Mouse (Mus musculus) adipocyte (in vitro differentiated cells): Measurements from ENCODE around the gene Nme7.
A peak's percentile ranks its signal among the peaks of the same experiment; 100 is the strongest.

Experiments
- DNase-seq: peaks from one replicate; pipeline ENCODE4 v3.0.0-alpha.2; 2016; ENCODE audit warnings: low spot score

The Nme7 gene

DNA sequence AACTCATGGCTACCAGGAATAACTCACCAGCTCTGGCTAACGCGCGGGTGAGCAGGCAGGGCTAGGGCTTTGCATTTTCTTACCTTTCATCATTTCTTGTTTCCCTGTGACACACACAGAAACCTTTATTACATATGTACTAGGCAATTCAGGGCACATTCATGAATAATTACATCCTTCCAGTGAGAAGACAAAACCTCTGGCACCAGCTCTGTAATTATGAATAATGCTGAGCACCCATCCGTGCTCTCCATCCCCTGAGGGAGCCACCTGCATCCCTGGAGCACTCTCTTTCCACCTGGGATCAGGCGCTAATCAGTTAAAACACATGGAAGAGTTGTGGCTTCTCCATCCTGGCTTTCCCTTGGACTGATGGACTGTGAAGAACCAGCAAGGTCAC is at the start of gene Nme7:
TSS of gene Nme7 (plus strand) at position 301 of the 400 bp plus-strand sequence.
- DNase-seq, result no peak

DNA sequence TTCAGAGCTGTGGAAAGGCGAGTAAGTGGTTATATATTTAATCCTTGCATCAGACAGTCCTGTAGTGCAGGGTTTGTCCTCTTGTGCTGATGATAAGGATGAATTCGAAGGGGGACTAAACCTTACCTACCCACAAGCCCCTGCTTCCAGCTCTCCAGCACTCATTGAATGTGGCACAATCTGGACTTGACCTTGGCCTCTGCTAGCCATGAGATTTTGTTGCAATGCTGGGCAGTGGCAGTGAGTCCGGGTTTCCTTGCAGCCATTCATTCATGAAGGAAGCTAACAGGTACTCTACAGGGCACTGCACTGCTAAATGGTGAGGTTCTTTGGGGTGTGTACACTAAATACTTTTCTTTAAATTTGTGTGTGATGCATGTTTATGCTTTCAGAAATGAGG is 49.1 kb upstream of the Nme7 start:
- no peak for DNase-seq

DNA sequence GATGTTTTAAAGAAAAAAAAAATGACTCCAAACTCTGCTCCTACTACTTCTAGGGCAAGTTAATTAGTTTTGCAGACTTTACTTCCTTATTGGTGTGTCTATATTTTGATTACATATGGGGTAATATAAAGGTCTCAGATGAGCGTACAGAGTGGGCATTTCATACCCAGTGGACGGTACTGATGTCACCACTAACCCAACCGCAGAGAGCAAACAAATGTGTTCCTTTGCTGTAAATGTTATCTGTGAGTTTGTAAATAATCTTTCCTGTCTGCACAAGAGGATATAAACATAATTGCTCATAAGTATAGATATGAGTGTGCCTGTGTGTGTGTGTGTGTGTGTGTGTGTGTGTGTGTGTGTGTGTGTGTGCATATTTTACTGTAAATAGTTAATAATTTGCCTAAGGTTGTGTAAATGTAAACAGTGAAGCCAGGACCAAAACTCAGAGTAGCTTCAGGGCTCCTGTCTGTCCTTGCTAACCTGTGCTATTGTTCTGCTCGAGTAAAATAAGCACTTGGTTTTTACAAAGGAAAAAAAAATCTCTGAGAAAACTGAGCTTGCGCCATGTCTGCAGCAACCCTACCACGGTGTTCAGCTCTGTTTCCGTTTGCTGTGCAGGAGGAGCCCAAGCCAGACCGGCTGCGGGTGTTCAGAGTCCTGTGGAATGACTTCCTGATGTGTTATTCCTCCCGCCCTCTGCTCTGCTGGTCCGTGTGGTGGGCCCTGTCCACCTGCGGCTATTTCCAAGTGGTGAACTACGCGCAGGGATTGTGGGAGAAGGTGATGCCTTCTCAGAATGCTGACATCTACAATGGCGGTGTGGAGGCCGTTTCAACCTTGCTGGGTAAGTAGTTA is 43.5 kb upstream of the Nme7 start:
- no peak for DNase-seq

DNA sequence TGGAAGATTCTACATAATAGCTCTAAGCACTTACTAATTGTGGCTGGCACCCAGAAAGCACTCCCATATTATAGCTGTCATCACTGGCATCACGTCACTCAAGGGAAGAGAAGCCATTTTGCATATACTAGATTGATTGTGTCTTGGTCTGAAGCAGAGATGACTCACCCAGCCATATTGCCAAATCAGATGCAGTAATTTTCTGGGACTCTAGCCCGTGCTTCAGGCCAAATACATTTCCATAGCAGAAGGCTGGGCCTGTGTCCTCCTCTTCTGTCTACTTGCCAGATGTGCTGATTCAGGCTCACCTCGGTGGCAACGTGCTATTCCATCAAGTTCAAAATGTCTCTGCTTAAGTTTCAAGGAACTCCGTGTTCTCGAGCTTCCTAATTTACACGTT is 42.4 kb upstream of the Nme7 start:
- peak; percentile 96 for DNase-seq

DNA sequence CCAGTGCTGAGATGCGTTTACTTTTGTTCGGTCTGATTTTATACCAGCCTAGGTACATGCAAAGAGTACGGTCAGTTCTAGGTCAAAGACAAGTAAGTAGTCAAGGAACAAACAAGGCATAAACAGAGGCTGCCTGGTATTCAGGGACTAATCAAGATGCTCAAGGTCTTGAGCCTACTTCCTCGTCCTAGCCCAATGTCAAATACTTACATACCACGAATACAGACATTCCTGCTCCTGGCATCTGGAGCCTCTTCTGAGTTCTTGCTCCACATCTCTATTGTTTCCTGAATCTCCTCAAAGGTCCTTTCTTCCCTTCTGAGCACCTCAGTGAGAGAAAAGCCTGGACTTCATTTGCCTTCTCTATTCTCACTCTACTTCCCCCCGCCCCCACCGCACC is 33.0 kb upstream of the Nme7 start:
- no peak for DNase-seq

DNA sequence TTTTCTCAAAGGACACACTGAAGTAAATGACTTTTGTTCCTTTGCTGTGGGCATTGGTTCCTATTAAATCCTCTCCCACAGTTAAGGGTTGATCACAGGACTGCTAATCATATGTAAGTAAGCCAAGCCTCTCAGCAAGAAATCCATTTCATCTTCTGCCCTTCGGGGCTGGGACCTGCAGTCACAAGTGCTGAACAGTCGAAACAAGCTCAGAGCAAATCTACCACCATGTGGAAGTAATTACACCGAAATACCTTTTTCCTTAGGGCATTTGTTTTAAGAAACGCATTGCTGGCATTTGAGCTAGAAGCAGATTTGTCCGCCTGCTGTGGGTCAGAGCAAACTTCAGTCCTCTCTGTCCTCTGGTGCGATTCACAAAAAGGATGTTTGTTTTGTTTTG is 30.3 kb upstream of the Nme7 start:
- no peak for DNase-seq

DNA sequence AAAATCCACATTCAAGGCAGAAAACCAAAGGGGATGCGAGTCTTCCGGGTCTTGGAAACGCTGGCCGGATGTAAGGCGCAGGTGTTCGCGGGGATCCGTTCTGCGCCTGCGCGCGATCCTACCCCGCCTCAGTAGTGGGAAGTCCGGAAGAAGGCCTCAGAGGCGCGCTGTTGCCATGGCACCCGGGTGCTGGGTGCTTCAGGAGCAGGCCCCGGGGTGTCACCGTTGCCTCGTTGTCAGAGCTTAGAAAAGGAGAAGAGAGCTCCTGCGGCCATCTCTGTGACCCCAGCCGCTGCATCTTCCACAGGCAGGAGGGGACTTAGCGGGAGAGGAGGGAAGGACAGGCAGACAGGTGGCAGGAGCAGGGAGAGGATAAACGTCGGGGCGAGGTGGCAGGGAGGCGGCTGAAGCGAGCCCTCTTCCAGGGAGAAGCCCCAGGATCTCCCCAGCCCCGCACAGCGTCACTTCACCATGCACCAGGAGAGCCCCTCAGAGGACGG is 28.4 kb upstream of the Nme7 start, which contains the start of gene Ccdc181:
TSS of gene Ccdc181 (plus strand) at position 131 of the 500 bp plus-strand sequence.
- peak; percentile 63 for DNase-seq

DNA sequence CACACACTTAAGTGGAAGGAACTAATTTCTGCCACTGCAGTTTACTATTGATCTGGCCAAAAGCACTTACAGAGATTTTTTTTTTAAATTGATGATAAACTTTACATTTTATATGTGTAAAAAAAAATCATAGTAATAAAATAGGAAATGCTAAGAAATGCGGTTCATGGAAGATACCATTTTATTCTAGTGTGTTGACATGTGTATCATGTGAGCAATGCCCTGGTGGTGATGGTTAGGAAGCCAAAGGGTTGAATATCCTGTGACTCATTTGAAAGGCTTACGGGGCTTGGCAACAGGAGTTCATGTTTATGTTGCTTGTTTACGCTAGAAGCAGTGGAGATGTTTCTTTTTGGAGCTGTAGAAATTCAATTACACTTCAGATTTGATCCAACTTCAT is 27.4 kb upstream of the Nme7 start:
- DNase-seq, result no peak

DNA sequence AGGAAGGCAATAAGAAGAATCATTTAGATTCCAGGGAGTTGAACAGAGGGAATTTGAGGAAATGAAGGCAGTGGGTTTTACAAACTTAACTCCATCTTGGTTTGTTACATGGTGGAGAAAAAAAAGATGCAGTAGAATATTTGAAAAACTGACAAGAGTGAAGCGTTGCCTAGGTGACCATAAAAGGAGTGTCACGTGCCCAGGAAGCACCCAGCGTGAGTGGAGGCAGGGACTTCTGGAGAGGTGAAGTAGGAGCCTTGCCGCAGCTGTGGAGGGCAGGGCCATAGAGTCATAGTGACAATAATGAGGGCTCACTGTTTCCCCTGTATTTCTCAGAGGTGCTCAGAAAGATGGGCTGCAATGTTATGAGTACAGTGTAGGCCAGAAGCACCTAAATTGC is 24.6 kb upstream of the Nme7 start:
- no peak for DNase-seq

DNA sequence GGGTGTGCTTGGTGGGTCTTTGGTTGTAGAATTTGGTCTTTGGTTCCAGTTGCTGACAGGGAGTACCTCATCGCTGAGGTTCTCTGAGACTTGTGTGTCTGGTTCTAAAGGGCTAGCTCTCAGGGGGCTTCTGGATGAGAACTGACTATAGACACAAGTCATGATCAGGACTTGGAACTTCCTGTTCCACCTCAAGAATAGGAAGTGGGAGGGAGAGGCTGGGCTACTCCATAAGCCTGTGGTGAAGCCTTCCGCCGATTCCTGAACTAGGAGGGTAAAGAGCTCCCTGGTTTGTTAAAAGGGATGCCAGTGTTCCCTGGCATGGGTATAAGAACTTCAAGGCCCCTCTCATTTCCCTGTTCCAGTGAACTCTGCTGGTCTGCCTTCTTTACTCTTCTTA is 19.9 kb upstream of the Nme7 start:
- DNase-seq, result no peak

DNA sequence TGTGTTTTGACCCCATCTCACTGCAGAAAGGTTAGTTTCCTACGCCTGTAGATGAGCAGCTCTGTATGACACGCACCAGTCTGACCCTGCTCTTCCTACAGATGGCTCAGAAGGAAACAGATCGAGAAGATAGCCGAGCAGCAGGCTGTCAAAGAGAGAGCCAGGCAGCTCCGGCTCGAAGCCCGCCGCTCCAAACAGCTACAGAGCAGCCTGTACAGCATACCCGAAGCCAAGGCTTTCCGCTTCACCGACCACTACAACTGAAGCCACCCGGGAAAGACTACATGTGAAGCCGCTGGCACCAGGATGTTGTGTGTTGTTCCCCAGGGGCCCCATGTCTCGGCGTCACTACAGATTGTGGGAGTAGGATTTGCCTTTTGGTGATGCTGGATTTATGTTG is 16.5 kb upstream of the Nme7 start:
- DNase-seq, result no peak

DNA sequence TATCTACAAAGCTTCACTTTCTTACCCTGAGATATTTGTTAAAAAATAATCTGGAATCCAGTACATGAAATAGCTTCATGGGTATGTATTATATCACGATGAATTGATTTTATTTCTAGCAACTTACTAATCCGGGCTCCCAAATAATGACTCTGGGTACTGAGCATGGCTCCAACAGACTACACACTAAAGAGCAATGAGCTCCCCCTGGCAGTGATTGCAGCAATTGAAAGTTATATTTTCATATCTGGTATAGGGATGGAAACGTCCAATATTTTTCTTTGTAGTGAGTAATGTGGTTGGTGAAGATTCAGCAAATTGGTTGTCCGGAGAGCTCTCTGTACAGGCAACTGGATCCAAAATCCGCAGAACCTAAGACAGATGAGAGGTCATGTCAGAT is 11.9 kb upstream of the Nme7 start:
- no peak for DNase-seq

DNA sequence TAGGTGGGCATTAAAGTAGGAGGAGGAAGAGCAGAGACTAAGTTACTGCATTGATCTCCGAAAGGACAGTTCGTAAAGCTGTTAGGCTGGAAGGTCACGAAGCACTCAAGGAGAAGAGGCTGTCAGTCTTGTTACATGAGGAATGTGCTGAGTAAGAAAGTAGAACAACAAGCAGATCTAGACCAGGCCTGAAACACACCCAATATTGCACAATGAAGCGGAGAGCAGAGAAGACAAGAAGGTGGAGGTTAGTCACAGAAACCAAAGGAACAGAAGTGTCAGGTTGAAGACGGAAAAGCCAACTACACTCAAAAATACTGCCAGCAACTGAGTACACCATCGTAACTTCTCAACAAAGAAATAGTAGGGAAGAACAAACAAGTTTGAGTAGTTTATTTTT is 9.8 kb upstream of the Nme7 start:
- peak; percentile 9 for DNase-seq

DNA sequence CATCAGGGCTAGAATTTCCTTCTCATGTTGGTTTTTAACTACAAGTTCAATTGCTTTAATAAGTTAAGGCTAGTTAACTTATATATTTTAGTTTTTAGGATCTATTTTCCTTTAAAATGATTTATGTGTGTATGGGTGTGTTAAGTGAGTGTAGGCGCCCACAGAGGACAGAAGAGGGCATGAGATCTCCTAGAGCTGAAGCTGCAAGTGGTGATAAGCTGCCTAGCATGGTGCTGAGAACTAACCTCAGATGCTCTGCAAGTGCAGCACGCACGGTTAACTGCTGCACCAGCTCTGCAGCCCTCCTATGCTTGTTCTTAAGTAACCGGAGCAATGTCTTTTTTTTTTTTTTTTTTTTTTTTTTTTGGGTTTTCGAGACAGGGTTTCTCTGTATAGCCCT is 7.4 kb upstream of the Nme7 start:
- no peak for DNase-seq

DNA sequence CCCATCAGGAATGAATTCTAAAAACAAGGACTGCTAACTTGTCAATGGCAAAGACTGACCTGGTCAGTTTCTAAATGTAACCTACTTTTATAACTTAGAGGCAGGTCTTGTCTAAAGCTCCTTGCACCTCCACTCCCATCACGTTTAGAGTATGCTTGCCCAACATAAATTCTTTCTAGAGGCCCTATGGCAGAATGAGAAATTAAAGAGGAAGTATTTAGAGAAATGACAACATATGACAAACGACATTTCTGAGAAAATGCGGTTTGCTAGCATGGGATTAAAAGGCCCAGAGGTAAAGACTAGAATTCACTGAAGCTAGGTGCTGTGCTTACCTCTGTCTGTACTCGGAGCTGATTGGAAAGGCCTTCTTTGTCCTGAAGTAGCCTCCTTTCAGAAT is 2.0 kb upstream of the Nme7 start:
- no peak for DNase-seq

DNA sequence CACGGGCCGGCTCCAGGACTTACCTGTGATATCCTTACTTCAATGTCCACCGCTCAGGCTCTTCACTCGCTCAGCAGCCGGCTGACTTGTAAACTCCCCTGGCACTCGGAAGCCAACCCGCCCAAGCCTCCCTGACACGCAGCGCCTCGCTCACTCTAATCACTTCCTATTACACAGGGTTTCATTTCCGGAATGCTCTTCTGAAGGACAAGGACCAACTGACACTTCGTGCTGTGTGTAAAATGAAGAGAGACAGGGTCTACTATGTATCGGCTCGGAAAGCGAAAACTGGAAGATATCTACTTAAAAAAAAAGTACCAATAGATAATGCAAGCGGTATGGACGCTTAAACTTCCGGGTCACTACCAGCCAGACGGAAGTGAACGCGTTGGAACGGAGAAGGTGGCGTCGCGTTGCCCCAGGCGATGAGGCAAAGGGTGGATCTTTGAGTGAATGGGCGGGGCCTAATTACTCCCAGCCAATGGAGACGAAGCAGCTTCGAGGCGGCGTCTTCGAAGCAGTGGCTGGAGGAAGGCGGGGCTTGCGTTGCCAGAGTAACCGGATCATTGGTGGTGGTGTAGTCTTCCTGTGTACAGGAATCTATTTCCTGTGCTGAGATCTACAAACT is 3.3 kb downstream of the Nme7 start, which contains the start of gene Blzf1:
TSS of gene Blzf1 (minus strand) at position 366 of the 628 bp plus-strand sequence.
- peak; percentile 99 for DNase-seq

DNA sequence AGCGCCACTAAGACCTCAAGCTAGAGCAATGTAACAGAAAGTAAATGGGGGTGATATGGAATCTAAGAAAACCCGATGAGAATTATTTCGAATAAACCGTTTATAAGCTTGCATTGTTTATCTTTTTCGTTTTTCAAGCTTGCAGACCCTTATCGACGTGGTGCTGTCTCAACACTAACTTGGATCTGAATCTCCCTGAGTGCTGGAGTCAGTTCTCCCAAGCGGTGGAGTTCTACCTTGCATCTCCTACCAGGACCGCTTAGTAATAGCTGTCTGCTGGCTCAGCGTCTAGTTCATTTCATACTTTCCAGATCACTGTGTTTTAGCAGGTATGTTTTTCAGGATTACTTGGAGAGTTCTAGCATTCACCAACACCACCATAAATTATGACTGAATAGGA is 4.0 kb downstream of the Nme7 start:
- DNase-seq, result no peak

DNA sequence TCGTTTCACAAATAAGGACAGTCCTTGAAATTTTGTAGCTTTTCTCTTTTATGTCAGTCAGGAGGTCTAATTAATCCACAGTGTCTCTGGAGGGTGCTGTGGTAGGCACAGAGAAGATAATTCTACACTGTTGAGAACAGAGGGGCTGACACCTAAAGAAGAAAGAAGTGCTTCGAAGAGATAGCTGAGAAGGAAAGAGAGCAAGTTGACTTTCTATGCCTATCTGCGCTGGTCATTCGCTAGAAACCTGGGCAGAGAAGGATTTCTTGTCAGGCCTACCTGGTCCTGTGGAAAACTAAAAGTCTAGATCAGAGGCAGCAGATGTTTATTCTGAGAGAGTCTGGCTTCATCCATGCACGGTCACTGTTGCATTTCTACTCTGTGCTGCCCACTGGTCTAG is 10.2 kb downstream of the Nme7 start:
- no peak for DNase-seq

DNA sequence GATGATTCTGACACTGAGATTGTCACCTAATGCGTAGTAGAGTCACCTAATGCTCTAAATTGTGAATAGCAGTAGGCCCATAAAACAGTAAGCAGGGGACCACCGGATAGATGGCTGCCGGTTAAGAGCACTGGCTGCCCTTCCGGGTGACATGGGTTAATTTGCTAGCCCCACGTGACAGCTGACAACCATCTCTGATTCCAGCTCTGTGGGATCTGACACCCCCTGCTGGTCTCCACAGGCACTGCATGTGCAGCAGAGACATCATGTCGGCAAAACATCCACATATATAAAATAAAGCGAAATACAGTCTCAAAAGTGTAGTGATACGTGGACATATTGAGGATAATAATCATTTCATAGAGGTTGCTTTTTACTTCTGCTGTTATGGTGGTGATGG is 11.3 kb downstream of the Nme7 start:
- no peak for DNase-seq

DNA sequence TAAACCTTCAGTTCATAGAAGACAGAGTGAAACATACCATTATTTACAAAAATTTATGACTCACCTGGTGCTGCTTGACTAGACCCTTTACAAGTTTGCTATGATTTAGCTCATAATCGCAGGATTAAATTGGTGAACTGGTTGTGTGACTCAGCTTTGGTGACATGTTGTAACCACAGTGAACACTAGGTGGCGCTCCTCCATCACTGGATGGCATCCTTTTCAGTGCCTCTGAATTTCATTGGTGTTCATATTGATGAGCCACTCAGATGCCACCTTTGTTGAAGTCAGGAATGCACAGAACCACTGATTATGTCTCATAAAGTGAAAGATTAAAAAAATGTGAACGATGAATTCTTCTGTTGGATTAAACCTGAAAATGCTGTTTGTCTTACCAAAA is 12.8 kb downstream of the Nme7 start:
- DNase-seq, result peak; percentile 81

DNA sequence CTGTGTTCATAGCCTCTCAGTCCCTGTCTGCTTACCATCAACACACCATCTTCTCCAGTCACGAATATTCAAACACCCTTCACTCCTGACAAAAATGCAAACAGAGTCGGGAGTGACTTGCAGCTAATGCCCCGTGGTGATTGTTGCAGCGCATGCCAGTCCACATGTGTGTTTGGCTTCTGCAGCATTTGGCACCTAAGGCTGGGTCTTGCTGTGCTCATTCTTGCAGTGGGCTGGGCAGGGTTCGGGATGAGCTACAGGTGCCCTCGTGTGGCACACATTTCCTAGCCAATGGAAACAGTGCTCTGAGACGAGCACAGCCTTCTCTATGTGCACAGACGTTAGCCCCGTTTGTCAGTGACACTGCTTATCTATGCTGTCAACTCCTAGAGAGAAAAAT is 13.3 kb downstream of the Nme7 start:
- no peak for DNase-seq

DNA sequence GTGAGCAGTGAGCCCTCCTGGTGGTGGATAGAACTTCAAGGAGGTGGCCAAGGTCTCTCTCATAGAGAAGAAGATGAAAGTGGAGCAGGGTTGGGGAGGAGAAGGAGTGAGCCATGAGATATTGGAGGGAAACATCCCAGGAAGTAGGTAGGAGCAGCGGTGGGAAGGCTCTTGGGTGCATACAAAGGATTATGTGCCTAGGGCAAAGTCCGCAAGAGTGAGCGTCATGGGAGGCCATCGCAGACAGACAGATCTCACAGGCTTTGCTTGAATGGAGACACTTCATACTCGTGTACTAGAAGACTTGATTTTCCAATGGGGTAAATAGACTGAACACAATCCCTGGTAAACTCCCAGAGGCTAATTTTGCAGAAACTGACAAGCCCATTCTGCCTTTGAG is 14.6 kb downstream of the Nme7 start:
- DNase-seq, result no peak

DNA sequence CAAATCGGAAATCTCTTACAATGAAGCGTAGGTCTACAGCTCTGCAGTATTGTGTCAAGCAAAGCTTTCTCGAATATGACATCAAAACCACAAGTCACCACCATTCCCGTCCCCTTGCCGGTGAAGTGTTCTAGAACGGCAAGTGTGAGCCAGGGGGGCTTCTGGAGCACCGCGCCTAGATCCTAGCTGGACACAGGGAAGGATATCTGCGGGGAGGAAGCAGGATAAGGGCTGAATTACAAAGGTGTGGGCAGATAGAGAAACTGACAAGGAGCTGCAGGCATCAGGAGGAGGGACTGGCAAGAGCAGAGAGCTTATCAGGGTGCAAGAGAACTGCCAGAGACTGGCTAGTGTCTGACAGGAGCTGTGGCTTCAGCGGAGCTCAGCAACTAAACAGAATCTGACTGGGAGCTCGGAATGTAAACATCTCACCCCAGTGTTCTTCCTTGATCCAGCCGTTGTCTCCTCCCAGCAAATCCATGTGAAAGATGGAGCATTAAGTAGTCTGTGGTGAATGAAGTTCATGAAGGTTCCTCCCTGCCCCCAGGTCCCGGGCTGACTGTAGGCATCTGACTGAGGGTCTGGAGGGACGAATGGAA is 15.7 kb downstream of the Nme7 start:
- no peak for DNase-seq
